Mouse (Mus musculus): ENCODE data around the gene Homer2.
A peak's percentile ranks its signal among the peaks of the same experiment; 100 is the strongest.

The Homer2 gene

GRCm38 (mm10) chr7:81652296-81652695, 55.0 kb downstream of the Homer2 start:
- no peak for DNase-seq (ENCODE audit: low read depth, low spot score)

GRCm38 (mm10) chr7:81651284-81651683, 56.0 kb downstream of the Homer2 start:
- no peak for DNase-seq (ENCODE audit: low read depth, low spot score)

DNA sequence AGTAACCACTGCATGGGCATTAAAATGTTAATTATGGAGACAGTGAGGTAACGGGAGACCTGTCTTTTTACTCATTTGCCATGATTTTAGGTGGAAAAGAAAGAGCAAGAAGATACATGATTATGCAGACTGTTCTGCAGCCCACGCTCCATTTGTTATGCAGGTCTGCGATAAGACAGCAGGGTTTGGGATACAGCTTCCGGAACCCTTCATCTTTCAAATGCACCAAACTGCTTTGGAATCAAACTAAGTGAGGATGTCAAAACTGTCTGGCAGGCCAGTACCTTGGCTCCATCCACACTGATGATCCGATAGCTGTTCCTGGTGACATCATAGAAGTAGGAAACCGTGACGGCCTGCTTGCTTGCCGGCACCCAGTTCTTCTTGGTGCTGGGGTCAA, 58.1 kb downstream of the Homer2 start:
- DNase-seq (ENCODE audit: low read depth, low spot score) = no peak

DNA sequence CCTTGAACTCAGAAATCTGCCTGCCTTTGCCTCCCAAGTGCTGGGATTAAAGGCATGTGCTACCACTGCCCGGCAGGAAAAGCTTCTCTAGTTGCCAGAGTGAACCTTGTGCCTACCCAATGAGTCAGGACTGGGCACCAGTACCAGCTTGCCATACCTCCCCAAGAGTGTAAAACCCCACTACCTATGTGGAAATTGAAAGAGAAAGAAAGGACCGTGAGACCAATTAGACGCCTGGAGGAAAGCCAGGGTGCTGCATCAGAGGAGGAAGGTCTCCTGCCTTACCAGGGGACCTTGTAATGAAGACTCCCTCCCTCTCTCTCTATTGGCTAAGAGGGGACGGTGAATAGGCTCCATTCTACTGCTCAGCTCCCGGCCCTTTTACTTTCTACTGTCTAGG, 59.4 kb downstream of the Homer2 start:
- DNase-seq (ENCODE audit: low read depth, low spot score) = no peak

DNA sequence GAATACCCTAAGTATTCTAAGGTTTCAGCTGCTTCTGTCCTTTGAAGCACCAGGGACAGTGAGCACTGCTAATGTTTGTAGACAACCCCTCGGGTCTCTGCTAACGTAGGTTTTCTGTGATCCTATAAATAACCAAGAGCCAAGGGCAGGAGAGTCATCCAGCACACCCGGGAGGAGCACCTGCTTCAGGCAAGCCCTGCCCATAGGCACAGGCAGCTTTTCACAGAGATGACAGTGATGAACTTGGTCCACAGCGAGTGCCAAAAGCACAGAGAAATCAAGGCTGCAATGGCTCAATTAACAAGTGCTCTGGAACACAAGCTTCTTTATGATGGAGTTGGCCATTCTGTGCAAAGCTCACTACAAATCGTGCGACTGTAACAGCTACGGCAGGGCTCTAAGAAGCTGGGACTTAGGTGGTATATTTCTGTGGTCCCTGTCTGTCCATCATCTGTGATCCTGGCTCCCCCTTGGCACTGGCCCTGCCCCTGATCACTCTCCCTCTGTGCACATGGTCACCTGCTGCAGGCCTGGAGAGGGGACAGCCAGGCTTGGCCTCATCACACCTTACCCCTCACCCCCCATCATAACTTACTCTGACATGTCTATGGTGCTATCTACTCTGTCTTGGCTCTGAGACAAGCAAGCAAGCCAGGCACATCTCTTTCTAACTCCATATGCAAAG, 62.6 kb downstream of the Homer2 start:
- no peak for DNase-seq (ENCODE audit: low read depth, low spot score)

- DNase-seq (ENCODE audit: low read depth, low spot score) = no peak
Observed at GRCm38 (mm10) chr7:81641101-81641500, 66.2 kb downstream of the Homer2 start.

DNA sequence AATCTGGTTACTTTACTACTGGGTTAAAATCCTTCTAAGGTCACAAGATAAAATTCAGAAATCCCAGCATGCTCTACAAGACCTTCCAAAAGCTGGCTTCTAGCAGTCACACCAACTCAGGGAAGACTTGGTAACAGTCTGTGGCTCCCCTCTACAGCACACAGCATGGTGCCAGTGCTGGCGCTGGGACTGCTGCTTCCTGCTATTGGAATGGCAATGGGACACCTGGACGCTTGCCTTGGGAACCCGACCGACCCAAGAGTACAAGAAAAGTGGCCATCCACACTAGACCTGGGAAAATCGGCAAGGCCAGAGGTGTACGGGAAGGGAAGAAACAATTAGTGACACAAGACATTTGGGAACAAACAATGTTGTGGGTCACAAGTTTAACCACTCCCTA, 74.7 kb downstream of the Homer2 start:
- DNase-seq (ENCODE audit: low read depth, low spot score) = no peak

DNA sequence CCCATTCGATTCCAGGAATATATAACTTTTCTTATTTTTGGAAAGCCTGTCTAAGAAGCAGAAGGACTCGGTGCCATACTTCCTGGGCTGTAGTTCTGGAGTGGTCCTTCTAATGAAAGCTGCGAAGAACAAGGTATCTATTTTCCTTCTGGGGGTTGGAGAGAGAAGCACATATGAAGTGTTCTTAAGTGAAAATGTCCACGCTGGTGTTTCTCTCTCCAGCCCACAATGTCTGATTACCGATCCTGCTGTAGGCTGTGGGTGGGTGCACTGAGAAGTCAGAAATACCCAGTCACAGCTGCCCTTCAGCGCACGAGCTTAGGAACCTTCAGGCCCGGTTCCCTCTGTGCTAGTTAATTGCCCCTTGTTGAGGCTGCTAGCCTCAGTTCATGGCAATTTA, 76.1 kb downstream of the Homer2 start:
- no peak for DNase-seq (ENCODE audit: low read depth, low spot score)

- DNase-seq (ENCODE audit: low read depth, low spot score) = peak; percentile 22
Observed at GRCm38 (mm10) chr7:81626460-81626859, 80.9 kb downstream of the Homer2 start.

DNA sequence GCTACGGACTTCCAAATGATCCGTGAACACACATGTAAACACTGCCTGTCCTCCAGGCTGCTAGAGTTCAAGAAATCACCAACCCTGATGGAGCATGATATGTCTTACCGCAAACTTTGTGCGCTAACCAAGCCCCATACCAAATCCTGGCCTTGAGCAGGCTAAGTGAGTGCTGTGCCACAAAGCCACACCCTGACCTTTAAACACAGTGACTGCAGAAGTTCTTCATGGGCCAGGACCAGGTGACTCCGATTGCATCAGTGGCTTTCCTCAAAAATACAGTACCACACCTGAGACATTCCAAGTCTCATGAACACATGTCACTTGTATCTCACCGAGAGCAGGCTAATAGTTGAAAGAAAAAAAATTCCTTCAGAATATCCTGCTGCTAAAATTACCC, 83.6 kb downstream of the Homer2 start:
- no peak for DNase-seq (ENCODE audit: low read depth, low spot score)

GRCm38 (mm10) chr7:81622793-81623192, 84.5 kb downstream of the Homer2 start:
- no peak for DNase-seq (ENCODE audit: low read depth, low spot score)

GRCm38 (mm10) chr7:81615031-81615430, 92.3 kb downstream of the Homer2 start:
- DNase-seq (ENCODE audit: low read depth, low spot score) = no peak

GRCm38 (mm10) chr7:81612856-81613635, 94.3 kb downstream of the Homer2 start:
- DNase-seq (ENCODE audit: low read depth, low spot score) = no peak

DNA sequence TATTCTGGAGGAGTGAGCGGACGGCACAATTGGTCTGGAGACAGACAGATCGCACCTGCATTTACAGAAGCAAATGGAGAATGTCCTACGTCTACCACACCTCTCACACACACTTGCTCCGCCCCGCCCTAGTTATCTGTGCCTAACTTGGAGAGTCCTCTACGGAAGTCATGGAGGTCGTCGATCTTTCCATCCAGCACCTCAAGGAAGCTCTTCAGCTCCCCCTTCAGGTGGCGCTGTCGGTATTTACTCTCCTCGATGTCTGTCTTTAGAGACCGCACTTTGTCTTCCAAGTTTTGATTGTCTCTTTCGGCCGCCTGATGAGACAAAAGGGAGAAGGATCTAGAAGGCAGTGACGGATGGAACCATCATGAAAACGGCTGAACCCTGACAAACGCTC, 97.2 kb downstream of the Homer2 start:
- peak; percentile 21 for DNase-seq (ENCODE audit: low read depth, low spot score)

DNA sequence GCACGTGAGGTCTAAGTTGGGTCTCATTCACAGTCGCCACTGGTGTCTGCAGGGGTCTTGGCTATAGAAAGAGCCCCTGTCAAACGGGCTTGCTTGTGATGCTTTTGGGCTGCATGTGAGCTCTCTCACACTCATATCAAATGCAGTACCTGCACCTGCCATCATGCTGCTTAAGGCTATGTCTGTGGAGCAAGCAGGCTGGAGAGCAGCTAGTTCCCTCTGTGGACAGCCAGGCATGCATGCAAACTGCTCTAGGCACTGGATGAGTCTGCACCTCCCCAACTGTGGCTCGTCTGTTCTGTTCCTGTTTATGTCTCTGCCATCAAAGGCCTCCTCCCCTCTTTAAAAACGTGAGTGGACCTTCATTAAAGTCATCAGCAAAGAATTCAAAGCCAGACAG, 100.9 kb downstream of the Homer2 start:
- no peak for DNase-seq (ENCODE audit: low read depth, low spot score)

DNA sequence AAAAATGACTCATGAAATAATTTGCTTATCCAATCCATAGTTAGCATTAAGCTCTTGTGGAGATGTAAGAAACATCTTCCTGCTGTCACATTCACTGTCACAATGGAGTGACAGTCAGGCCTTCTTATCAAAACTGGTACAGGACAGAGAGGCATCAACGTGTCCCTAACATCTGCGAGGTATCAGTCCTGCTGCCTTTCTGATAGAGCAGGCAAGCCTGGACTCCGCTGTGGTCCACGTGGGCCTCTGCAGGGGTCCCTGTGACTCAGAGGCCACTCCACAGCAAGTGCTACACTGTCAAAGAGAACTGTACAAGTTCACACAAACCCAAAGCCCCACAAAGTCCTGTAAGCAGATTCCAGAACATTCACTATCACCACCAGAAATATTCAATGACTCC, 101.8 kb downstream of the Homer2 start:
- DNase-seq (ENCODE audit: low read depth, low spot score) = peak; percentile 3

- no peak for DNase-seq (ENCODE audit: low read depth, low spot score)
Observed at GRCm38 (mm10) chr7:81604991-81605390, 102.3 kb downstream of the Homer2 start.

GRCm38 (mm10) chr7:81599379-81600280, 107.7 kb downstream of the Homer2 start:
- DNase-seq (ENCODE audit: low read depth, low spot score) = no peak

- no peak for DNase-seq (ENCODE audit: low read depth, low spot score)
Observed at GRCm38 (mm10) chr7:81597660-81598059, 109.7 kb downstream of the Homer2 start.

DNA sequence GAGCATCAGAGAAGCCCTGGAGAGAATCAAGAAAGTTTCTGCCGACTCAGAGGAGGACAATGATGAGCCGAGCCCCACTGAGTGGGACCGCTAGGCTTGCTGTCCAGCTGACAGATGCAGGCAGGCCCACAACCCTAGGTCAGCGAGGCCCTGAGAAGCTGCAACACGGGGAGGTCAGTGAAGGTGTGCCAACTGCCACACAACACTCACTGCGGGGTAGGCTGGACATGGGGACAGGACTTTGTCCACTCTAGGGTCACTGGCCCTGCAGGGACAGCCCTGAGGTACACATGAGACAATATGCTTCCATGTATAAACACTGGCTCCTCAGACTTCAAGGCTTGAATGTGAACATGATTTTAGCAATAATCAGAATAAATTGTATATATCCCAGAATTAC, 111.2 kb downstream of the Homer2 start:
- DNase-seq (ENCODE audit: low read depth, low spot score) = no peak

- DNase-seq (ENCODE audit: low read depth, low spot score) = no peak
Observed at GRCm38 (mm10) chr7:81595056-81595455, 112.3 kb downstream of the Homer2 start.

GRCm38 (mm10) chr7:81593387-81593786, 113.9 kb downstream of the Homer2 start:
- no peak for DNase-seq (ENCODE audit: low read depth, low spot score)
